Mouse (Mus musculus) thymus, adult 2 months (tissue): ENCODE results near the gene Rab3c. TPM values are rescaled to one million over a fixed set of nuclear protein-coding genes. Genes with fewer than 3 reads are reported as not detected.

Experiments used
- DNase-seq: peaks from one replicate; pipeline ENCODE4 v3.0.0; 2021
- H3K27ac ChIP-seq: fragments of 200-500 bp; 2 replicates; pipeline ENCODE4 v1.5.1; 2012; ENCODE audit warnings: low read length, control low read depth; ENCODE audit not compliant: control insufficient read depth, insufficient read depth
- H3K27me3 ChIP-seq: fragments of 200-500 bp; 2 replicates; pipeline ENCODE4 v1.6.1; 2012; ENCODE audit warnings: mild to moderate bottlenecking, low read length, moderate library complexity, mixed read lengths; ENCODE audit not compliant: control insufficient read depth, insufficient read depth
- H3K36me3 ChIP-seq: fragments of 200-500 bp; 2 replicates; pipeline ENCODE4 v1.6.1; 2012; ENCODE audit warnings: mild to moderate bottlenecking, low read length, moderate library complexity; ENCODE audit not compliant: control insufficient read depth, insufficient read depth
- H3K4me1 ChIP-seq: fragments of 200-500 bp; replicated peaks from 2 replicates; pipeline ENCODE4 v1.6.1; 2012; ENCODE audit warnings: low read length; ENCODE audit not compliant: control insufficient read depth, insufficient read depth
- H3K4me3 ChIP-seq: fragments of 200-500 bp; 2 replicates; pipeline ENCODE4 v1.5.1; 2012; ENCODE audit warnings: mild to moderate bottlenecking, low read length, control low read depth, moderate library complexity; ENCODE audit not compliant: control insufficient read depth, insufficient read depth
- CTCF ChIP-seq: fragments of 200-500 bp; IDR thresholded peaks from 2 replicates; pipeline ENCODE4 v1.5.1; 2012; ENCODE audit warnings: mild to moderate bottlenecking, control low read depth, low read length, moderate library complexity, borderline replicate concordance; ENCODE audit not compliant: control insufficient read depth, poor library complexity, insufficient read depth; ENCODE audit errors: extremely low read depth
- POLR2A ChIP-seq: fragments of 200-500 bp; IDR thresholded peaks from 2 replicates; pipeline ENCODE4 v1.6.1; 2012; ENCODE audit warnings: mild to moderate bottlenecking, low read length, control low read depth, moderate library complexity; ENCODE audit not compliant: control insufficient read depth, poor library complexity, insufficient read depth; ENCODE audit errors: extremely low read depth
- WGBS: fragments of 180-500 bp; shearing (Covaris S2); methylation state at CpG from one replicate; pipeline ENCODE4 v1.1.7; 2018; 5-methylcytosine and 5-hydroxymethylcytosine counted together
- polyA plus RNA-seq: library from polyadenylated mRNA; depleted of rRNA; stranded (reverse); fragments of >200 nt; gene quantifications from 2 replicates; pipeline ENCODE4 v1.2.3, GENCODE M21; 2012

Gene Rab3c
- polyA plus RNA-seq, 1 experiment: not detected

GRCm38 (mm10) chr13:110278976-110279736 lies 1.6 kb downstream of the Rab3c start:
- Histone ChIP-seq H3K36me3 (no peaks in the 10 kb centered on the region), H3K27ac (no peak overlapping the region), H3K4me3 (no peak overlapping the region), H3K4me1 (no peaks in the 10 kb centered on the region), H3K27me3 (no peaks in the 10 kb centered on the region; the same call in 1 of the 2 replicates)
- DNase-seq: no peak
- TF ChIP-seq CTCF: no peak
- TF ChIP-seq POLR2A: no peak
- 69% methylated on average over 9 of the region's 9 CpGs for WGBS

GRCm38 (mm10) chr13:110277709-110278108 lies 3.1 kb downstream of the Rab3c start:
- Histone ChIP-seq H3K27ac (no peak overlapping the region), H3K4me1 (no peaks in the 10 kb centered on the region), H3K27me3 (no peaks in the 10 kb centered on the region; the same call in 1 of the 2 replicates), H3K4me3 (no peak overlapping the region), H3K36me3 (no peaks in the 10 kb centered on the region)
- no peak for DNase-seq
- TF ChIP-seq POLR2A (no peak), CTCF (no peak)

- 91% methylated on average over 3 of the region's 3 CpGs for WGBS
- H3K4me1 ChIP-seq: no peaks in the 10 kb centered on the region
- H3K27me3 ChIP-seq: no peaks in the 10 kb centered on the region; the same call in 1 of the 2 replicates
- no peak for DNase-seq
- no peaks in the 10 kb centered on the region for H3K36me3 ChIP-seq
- H3K4me3 ChIP-seq: no peak overlapping the region
- TF ChIP-seq POLR2A (no peak), CTCF (no peak)
- H3K27ac ChIP-seq: no peak overlapping the region
Observed at GRCm38 (mm10) chr13:110275471-110275870, 5.3 kb downstream of the Rab3c start.

GRCm38 (mm10) chr13:110260649-110261048 lies 20.1 kb downstream of the Rab3c start:
- Histone ChIP-seq H3K4me1 (no peaks in the 10 kb centered on the region), H3K27me3 (no peaks in the 10 kb centered on the region), H3K36me3 (no peaks in the 10 kb centered on the region), H3K27ac (no peak overlapping the region), H3K4me3 (no peak overlapping the region)
- 65% methylated on average over 1 of the region's 1 CpGs for WGBS
- TF ChIP-seq POLR2A: no peak
- no peak for TF ChIP-seq CTCF
- no peak for DNase-seq

GRCm38 (mm10) chr13:110251453-110251852 lies 29.3 kb downstream of the Rab3c start:
- no peaks in the 10 kb centered on the region for H3K4me1 ChIP-seq
- no peaks in the 10 kb centered on the region for H3K36me3 ChIP-seq
- WGBS: 96% methylated on average over 5 of the region's 5 CpGs
- no peak for TF ChIP-seq POLR2A
- TF ChIP-seq CTCF: no peak
- no peak overlapping the region for H3K4me3 ChIP-seq
- H3K27me3 ChIP-seq: no peaks in the 10 kb centered on the region
- H3K27ac ChIP-seq: no peak overlapping the region
- DNase-seq: no peak

GRCm38 (mm10) chr13:110248481-110248880 lies 32.3 kb downstream of the Rab3c start:
- TF ChIP-seq CTCF: no peak
- TF ChIP-seq POLR2A: no peak
- 92% methylated on average over 2 of the region's 2 CpGs for WGBS
- H3K36me3 ChIP-seq: no peaks in the 10 kb centered on the region
- no peak for DNase-seq
- no peaks in the 10 kb centered on the region for H3K27me3 ChIP-seq
- H3K4me1 ChIP-seq: no peaks in the 10 kb centered on the region
- H3K27ac ChIP-seq: no peak overlapping the region
- H3K4me3 ChIP-seq: no peak overlapping the region
